Mouse (Mus musculus) layer of hippocampus, adult 6 months (tissue): ENCODE data around the gene 2700049A03Rik. TPM values are rescaled to one million over a fixed set of nuclear protein-coding genes. Genes with fewer than 3 reads are reported as not detected.

Experiments
- long read RNA-seq, 2 experiments: library from polyadenylated mRNA; unstranded; transcript quantifications; one replicate each; pipeline ENCODE4 v2.0.0; 2019 to 2020
- polyA plus RNA-seq: library from polyadenylated mRNA; unstranded; fragments of <200 nt; fragmentation: Nextera tagmentation; gene quantifications from 2 replicates; pipeline ENCODE4 v1.2.3, GENCODE M21; 2021

Gene 2700049A03Rik
- polyA plus RNA-seq: 1.7 and 1.8 TPM in 2 replicates
- long read RNA-seq, experiment 1, partial matches to known transcripts: 6 of 6 reads
- long read RNA-seq, experiment 1, other reads (novel, unspliced or antisense): 0 of 6 reads
- long read RNA-seq, experiment 2, full-length matches to known transcripts: 4 of 35 reads
- long read RNA-seq, experiment 2, partial matches to known transcripts: 28 of 35 reads
- long read RNA-seq, experiment 2, other reads (novel, unspliced or antisense): 3 of 35 reads

DNA sequence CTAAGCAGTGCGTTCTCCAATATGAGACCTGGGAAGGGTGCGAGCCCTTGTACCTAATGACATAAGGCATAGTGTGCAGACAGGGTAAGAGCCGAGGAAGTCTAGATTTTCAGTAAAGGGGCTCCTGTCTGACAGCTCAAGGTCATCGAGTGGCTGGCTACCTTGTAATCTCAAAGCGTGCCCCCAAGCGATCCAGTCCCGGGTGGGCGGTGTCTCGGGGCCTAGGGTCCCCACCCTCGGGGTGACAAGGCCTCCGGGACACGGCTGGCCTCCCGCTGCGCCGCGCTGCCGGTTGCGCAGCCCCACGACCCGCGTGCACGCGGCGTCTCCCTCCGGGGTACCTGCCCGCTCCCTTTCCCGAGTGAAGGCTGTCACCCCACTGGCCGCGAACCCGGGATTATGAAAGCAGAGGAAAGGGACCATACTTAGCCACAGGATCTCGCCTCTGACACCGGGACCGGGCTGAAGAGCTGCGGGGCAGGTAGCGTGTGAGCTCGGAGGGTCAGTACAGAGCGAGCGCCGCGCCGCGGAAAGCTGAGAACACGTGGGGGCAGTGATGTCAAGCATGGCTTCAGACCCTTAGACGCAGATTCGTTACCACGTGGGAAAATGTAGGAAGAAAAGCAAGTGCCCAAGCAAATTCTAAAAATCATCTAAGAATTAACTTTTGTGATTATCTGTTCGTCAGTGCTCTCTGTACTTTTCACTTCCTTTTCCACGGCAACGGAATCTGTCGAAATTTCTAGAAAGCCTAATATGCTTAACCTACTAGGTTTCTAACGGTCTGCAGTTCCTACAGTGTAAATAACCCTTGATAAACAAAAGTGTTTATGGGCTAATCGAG is at the start of gene 2700049A03Rik, which contains the start of gene Timm9:
TSS of gene 2700049A03Rik (plus strand) at position 719 of the 844 bp plus-strand sequence.
TSS of gene Timm9 (minus strand) at position 555 of the 844 bp plus-strand sequence.

DNA sequence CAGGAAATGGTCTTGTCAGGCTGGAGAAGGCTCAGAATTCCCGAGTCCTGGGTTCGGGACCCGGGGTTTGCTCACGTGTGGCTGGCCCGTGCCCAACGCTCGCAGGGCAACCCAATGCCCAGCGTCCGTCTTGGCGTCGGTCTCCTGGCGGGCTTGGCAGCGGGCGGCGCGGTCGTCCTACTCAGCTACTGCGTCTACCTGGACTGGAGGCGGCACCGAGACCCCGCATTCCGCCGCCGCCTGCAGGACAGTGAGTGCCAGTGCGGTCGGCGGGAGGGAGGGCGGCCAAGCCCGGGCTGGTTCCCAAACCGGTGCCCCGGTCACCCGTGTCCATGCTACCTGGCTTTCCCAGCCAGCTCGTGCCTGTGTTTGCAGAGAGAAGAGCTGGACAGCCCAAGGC is 25.3 kb upstream of the 2700049A03Rik start, which contains the start of gene Tomm20l:
TSS of gene Tomm20l (plus strand) at position 98 of the 400 bp plus-strand sequence.

Other genes starting within 250 kb of the 2700049A03Rik start
- gene Actr10, start 199.0 kb upstream of the 2700049A03Rik start, polyA plus RNA-seq: 82.9 and 119 TPM in 2 replicates
- 395 and 424 TPM in 2 replicates for gene Psma3, start 162.2 kb upstream of the 2700049A03Rik start, polyA plus RNA-seq
- gene Arid4a, start 120.9 kb upstream of the 2700049A03Rik start, polyA plus RNA-seq: 37.8 and 39.4 TPM in 2 replicates
- gene Tomm20l, start 25.4 kb upstream of the 2700049A03Rik start, polyA plus RNA-seq: not detected in 2 replicates
- 50.2 and 62.0 TPM in 2 replicates for gene Timm9, start 164 bp upstream of the 2700049A03Rik start, polyA plus RNA-seq
- 0.49 and 0.77 TPM in 2 replicates for gene Dact1, start 173.0 kb downstream of the 2700049A03Rik start, polyA plus RNA-seq